Mouse (Mus musculus) ovary, postnatal 10 days (tissue): ENCODE results near the gene Usp24.
"Not testable (repeated sequence)": the region's sequence is repeated elsewhere in the genome, so short reads cannot be mapped to it uniquely, and the experiment has no call there.

Experiments used
- DNase-seq: peaks from one replicate; pipeline ENCODE4 v3.0.0; 2022; ENCODE audit warnings: low spot score

Usp24 gene

GRCm38 (mm10) chr4:106318976-106319375 is 3.0 kb downstream of the Usp24 start:
- DNase-seq = no peak

GRCm38 (mm10) chr4:106322846-106323245 is 6.8 kb downstream of the Usp24 start:
- DNase-seq = no peak

- DNase-seq = no peak
Measured at GRCm38 (mm10) chr4:106323318-106323717, 7.3 kb downstream of the Usp24 start.

- no peak for DNase-seq
Measured at GRCm38 (mm10) chr4:106327436-106327835, 11.4 kb downstream of the Usp24 start.

- DNase-seq = no peak
Measured at GRCm38 (mm10) chr4:106328704-106329103, 12.7 kb downstream of the Usp24 start.

GRCm38 (mm10) chr4:106329171-106329570 is 13.2 kb downstream of the Usp24 start:
- not testable (repeated sequence) for DNase-seq

- DNase-seq = no peak
Measured at GRCm38 (mm10) chr4:106330371-106330819, 14.4 kb downstream of the Usp24 start.

GRCm38 (mm10) chr4:106333071-106333470 is 17.1 kb downstream of the Usp24 start:
- DNase-seq = no peak

GRCm38 (mm10) chr4:106333584-106333983 is 17.6 kb downstream of the Usp24 start:
- DNase-seq = no peak

GRCm38 (mm10) chr4:106335858-106336257 is 19.8 kb downstream of the Usp24 start:
- no peak for DNase-seq

GRCm38 (mm10) chr4:106347664-106348063 is 31.7 kb downstream of the Usp24 start:
- DNase-seq = no peak

GRCm38 (mm10) chr4:106355025-106355424 is 39.0 kb downstream of the Usp24 start:
- not testable (repeated sequence) for DNase-seq

- no peak for DNase-seq
Measured at GRCm38 (mm10) chr4:106370013-106370412, 54.0 kb downstream of the Usp24 start.

- peak; percentile 63 for DNase-seq
Measured at GRCm38 (mm10) chr4:106375857-106376256, 59.8 kb downstream of the Usp24 start.

- DNase-seq = no peak
Measured at GRCm38 (mm10) chr4:106378839-106379572, 63.0 kb downstream of the Usp24 start.

GRCm38 (mm10) chr4:106381131-106381530 is 65.1 kb downstream of the Usp24 start:
- no peak for DNase-seq

- DNase-seq = no peak
Measured at GRCm38 (mm10) chr4:106389908-106390307, 73.9 kb downstream of the Usp24 start.

GRCm38 (mm10) chr4:106409621-106410020 is 93.6 kb downstream of the Usp24 start:
- DNase-seq = no peak

GRCm38 (mm10) chr4:106419256-106419655 is 103.2 kb downstream of the Usp24 start:
- DNase-seq = no peak

- DNase-seq = no peak
Measured at GRCm38 (mm10) chr4:106419791-106420190, 103.8 kb downstream of the Usp24 start.

GRCm38 (mm10) chr4:106422597-106422996 is 106.6 kb downstream of the Usp24 start:
- DNase-seq = no peak

- no peak for DNase-seq
Measured at GRCm38 (mm10) chr4:106424560-106424959, 108.5 kb downstream of the Usp24 start.

GRCm38 (mm10) chr4:106426286-106426685 is 110.3 kb downstream of the Usp24 start:
- no peak for DNase-seq

GRCm38 (mm10) chr4:106428616-106429015 is 112.6 kb downstream of the Usp24 start:
- no peak for DNase-seq
